Mouse (Mus musculus): ENCODE results near the gene Cbr4. TPM values are rescaled to one million over a fixed set of nuclear protein-coding genes. Genes with fewer than 3 reads are reported as not detected.
A peak's percentile ranks its signal among the peaks of the same experiment; 100 is the strongest.

Gene Cbr4
- total RNA-seq, 2 experiments from 2014 or later = 22.9 to 65.7 TPM

- peak; percentile 99 for ATAC-seq (replicated peaks; ENCODE audit: poor library complexity)
These were observed 52.4 kb downstream of the Cbr4 start for GRCm38 (mm10) chr8:61539828-61540500.

DNA sequence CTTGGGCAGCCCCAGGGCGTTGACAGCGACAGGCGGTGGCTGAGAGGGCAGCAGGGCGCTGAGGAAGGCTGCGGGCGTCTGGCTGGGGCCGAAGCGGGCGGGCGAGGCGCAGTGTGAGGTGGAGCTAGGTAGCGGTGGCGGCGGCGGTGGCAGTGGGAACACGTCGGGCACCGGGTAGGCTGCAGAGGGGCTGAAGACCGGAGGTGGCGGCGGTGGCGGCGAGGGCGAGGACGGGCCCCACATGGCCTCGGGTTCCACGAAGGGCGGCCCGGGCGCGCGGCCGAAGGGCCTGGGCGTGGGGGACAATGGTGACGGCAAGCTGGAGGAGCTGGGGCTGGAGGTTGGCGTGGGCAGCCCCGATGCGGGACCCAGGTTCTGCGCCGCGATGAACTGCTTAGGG, 62.1 kb downstream of the Cbr4 start:
- no peak for ATAC-seq (replicated peaks; ENCODE audit: poor library complexity)

DNA sequence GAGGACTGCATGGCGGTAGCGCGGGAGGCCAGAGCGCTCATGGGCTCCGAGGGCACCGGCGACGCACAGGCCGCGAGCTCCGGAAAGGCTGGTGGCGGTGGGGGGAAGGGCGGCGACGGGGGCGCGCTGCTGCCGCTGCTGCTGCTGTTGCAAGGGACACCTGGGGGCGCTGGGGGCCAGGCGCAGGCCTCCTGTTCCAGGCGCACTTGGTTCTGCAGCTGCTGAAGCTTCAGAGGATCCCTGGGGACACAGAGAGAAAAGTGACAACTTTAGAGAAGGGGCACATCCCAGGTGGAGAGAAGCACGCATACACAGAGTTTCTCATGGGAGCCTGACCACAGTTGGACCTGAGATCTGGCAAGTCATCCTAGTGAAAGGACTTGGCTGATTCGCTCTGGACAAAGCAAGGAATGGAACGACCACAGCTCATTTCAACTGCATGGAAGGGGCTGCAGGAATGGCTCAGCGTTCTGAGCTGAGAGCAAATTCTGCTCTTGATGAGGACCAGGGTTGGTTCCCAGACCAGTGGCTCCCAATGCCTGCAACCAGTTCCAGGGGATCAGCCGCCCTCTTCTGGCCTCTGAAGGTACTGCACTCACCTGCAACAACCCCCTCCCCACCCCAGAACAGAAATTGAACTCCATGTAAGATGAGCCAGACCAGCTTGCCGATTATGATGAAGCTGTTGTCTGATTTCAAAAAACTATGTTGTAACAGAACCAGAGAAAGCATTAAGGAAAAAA, 62.6 kb downstream of the Cbr4 start:
- peak; percentile 64 for ATAC-seq (replicated peaks; ENCODE audit: poor library complexity)

DNA sequence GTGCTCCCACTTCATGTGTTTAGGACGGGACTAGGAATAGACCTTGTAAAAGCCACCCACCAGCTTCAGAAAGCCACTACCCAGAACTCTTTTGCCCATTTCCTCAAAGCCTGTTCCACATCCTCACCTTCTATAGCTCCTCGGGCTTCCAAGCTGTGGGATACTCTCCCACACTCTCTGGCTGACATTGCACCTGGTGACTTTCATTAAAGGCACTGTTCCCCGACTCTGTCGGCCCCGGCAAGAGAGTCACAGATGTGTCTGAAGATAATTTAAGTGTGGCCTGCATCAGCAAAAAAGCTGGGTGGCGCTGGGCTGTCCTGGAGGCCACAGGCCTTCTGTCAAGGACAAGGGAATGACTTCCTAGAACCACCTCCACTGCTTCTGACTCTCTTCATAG, 64.7 kb downstream of the Cbr4 start:
- no peak for ATAC-seq (replicated peaks; ENCODE audit: poor library complexity)

GRCm38 (mm10) chr8:61552755-61553402, 65.3 kb downstream of the Cbr4 start:
- no peak for ATAC-seq (replicated peaks; ENCODE audit: poor library complexity)

DNA sequence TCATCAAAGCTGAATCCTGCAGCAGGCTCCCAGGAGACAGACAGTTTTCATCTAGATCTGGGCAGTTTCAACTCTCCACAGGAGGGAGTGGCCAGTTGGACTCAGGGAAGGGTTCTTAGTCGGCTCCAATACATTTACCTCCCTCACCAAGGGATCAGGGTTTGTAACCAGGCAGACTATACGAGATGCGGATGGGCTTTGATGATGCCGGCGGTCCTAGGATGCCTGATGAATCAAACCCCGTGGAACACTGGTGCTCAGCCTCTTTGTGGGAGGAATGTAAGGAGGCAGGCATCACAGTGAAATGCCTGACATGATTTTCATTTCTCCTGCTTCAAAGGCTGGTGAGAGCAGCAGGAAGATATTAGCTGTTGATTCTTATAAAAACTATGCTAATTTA, 67.8 kb downstream of the Cbr4 start:
- no peak for ATAC-seq (replicated peaks; ENCODE audit: poor library complexity)

GRCm38 (mm10) chr8:61556219-61556618, 68.7 kb downstream of the Cbr4 start:
- no peak for ATAC-seq (replicated peaks; ENCODE audit: poor library complexity)
